Mouse (Mus musculus): Measurements from ENCODE around the gene Fam129b. TPM values are rescaled to one million over a fixed set of nuclear protein-coding genes. Genes with fewer than 3 reads are reported as not detected.
"Not testable (repeated sequence)": the region's sequence is repeated elsewhere in the genome, so short reads cannot be mapped to it uniquely, and the experiment has no call there.

Gene Fam129b
- total RNA-seq (2022) = 10 to 100 TPM; 18.7 to 35.3 (median 29.3) TPM

DNA sequence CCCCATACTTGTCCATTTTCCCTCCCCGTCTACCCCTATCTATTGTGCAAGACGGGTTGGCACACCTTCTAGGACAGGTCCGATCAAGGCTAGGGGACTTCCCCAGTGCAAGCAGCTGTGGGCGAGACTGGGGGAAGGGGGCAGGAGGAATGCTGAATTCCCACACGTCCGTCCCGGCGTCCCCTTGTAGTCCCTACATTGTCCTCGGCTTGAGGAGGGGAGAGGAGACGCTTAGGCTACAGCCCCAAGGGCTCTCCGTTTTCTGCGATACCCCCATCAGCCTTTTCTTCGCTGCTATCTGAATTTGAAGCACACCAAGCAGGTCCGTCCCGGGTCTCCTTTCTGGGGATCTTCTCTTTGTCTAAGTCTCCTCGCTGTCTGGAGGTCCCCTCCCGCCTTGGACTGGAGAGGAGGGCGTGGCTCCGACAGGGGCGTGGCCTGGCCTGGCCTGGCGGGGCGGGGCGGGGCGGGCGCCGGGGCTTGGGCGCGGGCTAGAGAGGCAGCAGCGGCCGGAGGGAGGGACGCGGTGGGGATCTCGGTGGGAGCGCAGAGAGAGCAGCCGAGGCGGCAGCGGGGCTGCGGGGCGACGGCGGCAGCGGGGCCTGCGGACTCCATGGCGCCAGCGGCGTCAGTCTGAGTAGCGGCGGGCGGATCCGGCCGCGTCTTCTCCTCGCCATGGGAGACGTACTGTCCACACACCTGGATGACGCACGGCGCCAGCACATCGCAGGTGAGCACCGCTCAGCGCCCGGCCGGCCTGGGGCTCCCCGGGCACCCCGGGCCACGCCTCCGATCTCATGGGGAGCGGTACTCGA, at the start of gene Fam129b:
Gene Fam129b (plus strand): TSS at position 440 of the 815 bp plus-strand sequence.
- DNase-seq = peak; percentile 68

DNA sequence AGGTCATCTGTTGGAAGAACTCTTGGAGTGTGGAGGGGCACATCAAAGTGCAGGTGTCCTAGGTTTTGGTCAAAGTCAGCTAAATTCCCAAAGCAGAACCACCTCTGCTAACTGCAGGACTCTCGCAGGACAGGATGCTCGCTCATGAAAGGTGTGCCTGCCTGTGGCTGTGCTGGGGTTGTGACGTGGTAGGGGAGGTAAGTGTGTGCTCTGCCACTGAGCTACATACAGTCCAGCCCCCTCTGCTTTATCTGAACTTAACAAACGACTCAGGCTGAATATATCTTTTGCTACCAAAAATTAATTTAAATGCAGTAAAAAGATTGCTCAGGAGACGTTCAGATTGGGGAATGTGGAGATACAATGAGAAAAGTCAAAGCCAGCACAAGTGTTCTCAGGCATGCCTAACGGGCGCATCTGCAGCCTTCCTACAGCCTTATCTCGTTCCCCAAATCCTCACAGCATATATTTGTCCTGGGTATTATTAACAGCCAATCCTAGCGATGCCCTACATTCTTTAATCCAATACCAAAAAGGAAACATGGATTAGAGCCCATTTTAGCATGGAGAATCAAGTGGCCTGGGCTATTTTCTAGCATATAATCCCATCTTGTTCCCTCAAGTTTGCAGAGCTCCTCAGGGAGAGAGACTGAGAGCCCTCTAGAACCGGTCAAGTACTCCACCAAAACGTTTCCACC, 46.8 kb upstream of the Fam129b start:
- no peak for DNase-seq

DNA sequence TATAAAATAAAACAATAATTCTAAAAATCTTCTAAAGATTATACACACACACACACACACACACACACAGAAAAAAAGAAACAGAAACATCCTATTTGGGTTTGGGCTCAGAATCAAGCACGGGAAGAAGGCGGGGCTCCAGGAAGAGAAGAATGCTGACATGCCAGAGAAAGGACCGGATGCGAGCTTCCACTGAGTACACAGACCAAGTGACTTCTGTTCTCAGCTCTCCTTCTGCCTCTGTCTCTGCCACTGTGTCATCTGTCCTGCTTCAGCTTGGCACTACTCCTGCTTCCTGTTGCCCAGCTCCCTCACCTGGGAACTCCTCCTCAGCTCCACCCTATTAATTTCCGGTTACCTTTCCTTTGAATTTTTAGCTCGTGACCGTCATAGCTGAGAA, 41.4 kb upstream of the Fam129b start:
- no peak for DNase-seq

DNA sequence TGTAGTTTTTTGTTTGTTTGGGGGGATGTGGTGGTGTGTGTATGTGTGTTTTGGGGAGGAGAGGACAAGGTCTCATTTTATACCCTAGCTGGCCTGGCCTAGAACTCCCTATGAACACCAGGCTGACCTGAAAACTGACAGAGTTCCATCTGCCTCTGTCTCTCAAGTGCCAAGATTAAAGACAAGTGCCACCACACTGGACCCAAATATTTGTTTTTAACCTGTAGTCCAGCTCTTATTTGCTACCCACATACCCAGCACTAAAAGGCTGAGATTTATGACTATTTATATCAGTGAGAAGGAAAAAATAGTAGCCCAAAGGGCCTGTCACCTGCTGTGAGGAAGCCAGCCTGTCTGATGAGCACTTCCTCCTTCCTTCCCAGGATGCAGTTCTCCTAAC, 40.3 kb upstream of the Fam129b start:
- DNase-seq = no peak

DNA sequence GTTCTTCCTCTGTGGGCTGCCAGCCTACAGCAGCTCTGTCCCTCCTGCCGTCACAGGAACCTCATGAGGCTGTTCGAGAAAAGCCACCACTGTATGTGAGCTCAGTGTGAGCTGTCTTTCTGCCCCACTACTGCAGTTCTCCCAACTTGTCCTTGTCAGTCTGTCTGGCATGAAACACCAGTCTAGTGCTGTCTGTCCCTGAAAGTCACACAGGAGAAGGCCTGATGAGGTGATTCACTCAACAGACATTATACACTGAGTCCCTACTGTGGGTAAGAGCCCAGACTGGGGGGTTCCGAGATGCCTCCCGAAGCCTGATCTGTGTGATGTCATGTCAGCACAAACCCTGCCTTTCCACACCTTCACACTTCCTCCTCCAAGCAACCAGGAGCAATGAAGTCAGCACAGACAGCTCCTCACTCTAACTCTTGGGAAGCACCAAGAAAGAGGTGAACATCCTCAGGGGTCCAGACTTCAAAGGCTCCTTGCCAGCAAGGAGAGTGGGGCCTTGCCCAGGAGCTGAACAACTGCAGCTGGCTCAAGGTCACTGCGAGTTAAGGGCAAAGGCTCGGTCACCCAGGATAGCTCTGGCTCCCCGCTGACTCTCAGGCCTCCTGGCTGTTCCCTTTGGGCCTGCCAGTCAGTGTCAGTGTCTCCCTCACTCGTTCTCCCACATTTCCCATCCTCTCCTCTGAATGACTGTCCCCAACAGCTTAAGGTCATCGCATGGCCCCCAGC, 37.6 kb upstream of the Fam129b start:
- DNase-seq = no peak

DNA sequence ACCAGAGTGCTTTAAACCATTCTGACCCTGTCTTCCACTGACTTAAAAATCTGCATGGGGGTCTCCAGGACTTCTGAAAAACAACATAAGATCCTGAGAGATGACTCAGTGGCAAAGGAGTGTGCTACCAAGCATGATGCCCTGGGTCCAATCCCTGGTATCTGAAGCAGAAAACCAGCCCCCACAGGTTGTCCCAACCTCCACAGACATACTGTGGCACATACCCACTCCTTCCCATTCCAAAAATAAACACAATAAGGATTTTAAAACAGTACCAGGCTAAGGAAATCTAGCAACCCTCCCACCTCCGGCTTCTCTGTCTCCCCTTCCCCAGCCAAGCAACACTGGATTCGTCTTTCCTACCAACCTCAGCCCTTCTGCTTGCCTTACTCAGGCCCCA, 36.7 kb upstream of the Fam129b start:
- no peak for DNase-seq

DNA sequence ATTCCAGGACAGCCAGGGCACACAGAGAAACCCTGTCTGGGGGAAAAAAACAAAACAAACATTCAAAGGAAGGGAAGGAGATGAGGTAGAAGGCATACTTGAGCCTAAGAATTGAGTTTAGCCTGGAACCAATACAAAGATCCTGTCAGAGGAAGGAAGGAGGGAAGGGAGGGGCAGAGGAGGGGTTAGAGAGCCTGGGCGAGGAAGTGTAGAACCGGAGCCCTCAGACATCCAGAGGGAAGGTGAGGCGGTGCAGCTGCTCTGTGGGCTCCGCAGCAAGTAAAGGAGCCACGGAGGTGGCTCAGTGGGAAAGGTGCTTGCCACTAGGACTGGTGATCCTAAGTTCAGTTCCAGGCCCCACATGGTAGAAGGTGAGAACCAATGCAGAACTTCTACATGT, 34.8 kb upstream of the Fam129b start:
- no peak for DNase-seq

DNA sequence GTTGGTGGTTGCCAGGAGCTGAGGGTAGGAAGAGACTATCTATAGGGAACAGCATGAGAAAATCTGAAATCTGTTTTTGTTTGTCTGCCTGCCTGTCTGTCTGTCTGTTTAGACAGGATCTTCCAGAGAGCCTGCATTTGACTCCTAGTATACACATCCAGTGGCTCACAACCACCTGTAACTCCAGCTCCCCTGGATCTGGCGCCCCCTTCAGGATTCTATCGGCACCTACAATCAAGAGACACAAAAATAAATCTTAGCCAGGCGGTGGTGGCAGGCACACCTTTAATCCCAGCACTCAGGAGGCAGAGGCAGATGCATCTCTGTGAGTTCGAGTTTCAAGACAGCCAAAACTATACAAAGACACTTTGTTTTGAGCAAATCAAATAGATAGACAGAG, 33.4 kb upstream of the Fam129b start:
- DNase-seq = no peak

DNA sequence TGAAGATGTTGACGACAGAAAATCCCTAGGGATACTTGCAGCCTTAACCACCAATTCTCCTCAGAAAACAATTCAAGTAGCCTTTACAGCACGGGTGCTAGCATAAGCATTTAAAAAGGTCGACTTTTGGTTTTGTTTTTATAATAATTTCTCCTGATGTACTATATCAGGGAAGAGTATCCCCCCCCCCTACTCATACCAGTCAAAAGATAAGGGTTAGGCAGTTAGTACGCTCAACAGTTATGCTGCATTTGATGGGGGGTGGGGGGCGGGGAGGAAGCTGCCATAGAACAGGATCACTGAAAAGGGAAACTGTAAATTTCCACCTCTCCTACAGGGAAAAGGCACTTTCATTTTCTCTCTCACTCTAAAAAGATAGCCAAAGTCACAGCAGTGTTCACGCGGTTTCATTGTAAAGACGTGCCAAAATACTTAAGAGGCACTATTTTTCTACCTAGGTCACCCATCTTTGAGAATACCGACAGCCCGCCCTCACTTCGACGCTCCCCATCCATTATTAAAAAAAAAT, 30.3 kb upstream of the Fam129b start:
- no peak for DNase-seq

DNA sequence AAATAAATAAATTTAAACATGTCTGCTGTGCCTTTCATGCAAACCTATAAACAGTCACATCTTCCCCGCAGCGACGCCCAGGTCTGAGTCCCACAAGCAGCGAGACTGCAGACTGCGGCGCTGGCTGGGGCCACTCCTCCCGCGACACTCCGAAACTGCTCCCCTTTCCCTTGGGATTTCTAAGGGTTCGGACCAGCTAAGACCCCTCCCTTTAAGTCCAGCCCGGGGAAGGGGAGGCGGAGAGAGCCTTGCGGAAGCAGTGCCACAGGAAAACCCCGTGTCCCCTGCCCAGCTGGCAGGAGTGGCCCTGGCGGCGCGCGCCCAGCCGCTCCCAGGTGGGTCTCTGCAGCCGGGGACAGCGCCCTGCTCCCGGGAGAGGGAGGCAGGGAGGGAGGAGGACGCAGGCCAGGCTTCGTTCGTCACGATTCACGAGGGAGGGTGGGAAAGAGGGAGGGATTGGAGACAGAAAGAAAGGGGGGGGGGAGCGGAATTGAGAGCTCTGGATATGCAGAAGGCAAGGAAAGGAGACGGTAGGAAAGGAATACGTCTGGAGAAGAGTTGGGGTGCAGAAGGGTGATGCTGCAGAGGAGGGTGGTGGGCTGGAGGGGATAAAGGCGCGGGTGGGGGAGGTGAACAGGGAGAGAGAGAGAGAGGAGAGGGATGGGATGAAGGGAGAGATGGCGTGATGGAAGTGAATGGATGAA, 29.7 kb upstream of the Fam129b start:
- peak; percentile 36 for DNase-seq

DNA sequence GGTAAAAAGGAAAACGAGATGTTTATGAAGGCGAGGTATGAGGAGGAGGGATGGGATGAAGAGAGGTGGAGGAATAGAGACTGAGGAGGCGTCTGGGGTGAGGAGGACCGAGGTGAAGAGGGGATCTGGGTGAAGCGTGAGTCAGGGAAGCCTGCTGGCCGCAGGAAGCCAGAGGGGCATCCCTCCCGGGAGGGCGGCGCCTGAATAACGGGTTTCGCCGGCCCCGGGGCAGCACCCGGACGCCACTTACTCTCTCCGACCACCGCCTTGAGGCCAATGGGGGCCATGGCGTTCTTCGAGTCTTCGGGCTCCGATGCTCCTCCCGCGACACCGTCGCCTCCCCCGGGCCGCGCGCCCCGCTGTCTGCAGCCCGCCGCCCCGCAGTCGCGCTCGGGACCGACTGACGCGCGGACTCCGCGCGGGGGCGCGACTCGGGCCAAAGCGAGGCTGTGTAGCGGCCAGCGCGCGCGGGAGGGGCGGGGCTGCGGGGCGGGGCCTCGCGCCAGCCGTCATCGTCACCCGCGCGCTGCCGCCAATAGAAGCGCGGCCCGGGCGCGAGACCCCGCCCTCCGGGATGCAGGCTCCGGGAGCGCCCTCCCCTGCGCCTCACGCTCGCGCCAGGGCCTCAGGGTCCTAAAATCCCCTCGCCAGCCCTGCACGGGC, 29.0 kb upstream of the Fam129b start, which contains the start of gene Stxbp1:
Gene Stxbp1 (minus strand): TSS at position 441 of the 663 bp plus-strand sequence.
- peak; percentile 80 for DNase-seq

DNA sequence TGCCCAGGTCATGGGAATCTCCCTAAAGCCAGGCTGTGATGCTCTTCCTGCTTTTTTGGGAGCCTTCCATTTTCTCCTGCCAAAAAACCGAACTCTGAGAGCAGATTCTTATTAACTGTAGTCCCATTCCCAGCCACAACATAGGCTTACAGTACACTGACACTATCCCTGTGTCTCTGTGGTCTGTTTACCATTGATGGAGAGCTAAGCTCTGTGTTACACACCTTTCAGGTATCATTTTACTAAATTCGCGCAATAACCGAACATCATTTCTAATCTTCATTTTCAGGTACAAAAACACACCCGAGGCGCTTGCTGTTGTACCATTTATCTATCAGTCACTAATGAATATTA, 28.5 kb upstream of the Fam129b start:
- no peak for DNase-seq

DNA sequence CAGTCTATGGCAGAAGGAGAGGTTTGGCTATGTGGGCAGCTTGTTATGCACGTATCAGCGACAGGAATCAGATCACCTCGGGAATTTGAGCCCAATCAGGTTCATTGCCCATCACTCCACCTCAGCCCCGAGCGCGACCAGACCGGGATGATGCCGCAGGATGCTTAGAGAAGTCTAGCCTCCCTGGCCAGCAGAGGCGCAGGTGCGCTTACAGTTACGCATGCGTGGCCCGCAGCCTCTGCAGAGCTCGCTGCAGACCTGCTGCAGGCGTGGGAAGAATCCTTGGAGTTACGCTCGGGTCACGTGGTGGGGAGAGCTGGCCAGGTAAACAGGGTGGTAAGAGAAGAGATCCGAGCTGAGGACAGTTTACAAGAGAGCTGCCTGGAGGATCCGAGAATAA, 23.8 kb upstream of the Fam129b start:
- DNase-seq = no peak

DNA sequence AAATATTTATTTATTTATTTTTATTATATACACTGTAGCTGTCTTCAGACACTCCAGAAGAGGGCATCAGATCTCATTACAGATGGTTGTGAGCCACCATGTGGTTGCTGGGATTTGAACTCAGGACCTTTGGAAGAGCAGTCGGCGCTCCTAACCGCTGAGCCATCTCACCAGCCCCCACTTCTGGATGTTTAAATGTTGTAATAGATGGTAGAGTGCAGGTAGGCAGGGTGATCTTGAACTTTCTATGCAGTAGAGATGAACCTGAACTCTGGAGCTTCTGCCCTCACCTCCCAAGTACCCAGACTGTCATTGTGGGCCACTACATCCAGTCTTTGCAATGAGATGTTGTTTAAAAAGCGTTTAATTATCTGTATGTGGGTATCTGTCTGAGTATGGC, 22.2 kb upstream of the Fam129b start:
- DNase-seq = not testable (repeated sequence)

DNA sequence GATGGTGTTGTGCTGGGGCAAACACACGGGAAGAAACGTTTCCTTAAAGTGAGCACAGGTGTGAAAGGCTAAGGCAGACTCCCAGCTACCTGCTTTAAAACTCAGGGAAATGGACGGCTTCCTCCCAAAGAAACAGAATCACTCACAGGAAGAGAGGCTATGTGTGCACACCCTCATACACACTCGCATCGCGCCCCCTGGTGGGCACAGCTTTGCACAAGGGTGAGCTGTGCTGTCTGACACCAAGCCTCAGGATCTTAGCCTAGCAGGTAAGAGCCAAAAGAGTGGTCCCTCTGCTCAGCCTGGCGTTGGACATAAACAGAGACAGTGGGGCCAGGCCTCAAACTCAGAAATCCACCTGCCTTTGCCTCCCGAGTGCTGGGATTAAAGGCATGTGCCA, 21.7 kb upstream of the Fam129b start:
- peak; percentile 74 for DNase-seq

DNA sequence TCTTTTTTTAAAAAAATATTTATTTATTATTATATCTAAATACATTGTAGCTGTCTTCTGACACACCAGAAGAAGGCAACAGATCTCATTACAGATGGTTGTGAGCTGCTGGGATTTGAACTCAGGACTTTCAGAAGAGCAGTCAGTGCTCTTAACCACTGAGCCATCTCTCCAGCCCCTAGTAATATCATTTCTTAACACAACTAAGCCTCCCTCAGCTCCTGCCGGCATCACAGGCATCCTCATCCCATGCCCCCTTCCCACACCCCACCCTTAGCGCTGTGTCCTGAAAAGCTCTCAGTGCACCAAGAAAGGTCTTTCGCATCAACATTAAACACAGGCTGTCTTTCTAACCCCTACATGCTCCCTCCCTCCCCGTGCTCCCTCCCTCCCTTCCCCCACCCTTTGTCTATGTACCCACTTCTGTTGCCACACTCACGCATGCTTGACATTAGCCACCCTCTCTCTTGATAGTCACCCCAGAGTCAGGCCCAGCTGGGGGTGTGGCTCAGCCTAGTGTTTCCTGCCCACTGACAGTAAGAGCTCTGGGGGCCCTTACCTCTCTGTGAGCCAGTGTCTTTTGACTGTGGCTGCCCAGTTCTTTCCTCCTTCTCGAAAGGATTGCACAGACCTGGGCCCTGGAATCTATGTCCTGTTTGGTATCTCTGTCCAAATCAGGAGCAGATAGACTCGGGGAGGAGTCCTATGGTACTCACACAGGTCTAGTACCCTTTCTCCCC, 20.7 kb upstream of the Fam129b start:
- DNase-seq = no peak

DNA sequence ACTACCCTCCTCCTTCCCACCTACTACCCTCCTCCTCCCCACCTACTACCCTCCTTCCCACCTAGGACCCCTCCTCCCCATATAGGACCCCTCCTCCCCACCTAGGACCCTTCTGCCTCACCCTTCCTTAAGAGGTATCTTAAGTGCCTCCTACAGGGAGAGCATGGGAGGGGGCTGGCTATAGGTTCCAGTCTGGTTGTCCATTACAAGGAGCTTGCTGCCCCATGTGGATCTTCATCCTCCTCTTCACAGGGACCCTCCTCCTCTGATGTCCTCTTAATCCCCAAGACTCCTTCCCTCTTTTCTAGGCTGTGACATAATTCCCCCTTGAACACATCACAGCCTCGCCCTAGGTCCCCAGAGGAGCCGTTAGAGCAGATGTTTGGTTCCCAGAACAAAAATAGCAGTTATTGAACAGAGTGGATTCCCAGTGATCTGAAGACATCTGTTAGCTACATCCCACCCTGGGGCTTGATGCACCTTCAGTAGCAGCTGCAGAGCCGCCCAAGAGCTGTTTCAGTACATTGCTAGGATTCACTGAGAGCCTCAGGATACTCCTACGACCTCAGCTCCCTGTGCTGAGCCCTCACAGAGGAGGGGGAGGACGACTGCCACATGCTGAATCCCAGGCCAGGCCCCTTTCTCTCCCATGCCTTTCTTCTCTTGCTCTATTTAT, 20.0 kb upstream of the Fam129b start:
- no peak for DNase-seq

DNA sequence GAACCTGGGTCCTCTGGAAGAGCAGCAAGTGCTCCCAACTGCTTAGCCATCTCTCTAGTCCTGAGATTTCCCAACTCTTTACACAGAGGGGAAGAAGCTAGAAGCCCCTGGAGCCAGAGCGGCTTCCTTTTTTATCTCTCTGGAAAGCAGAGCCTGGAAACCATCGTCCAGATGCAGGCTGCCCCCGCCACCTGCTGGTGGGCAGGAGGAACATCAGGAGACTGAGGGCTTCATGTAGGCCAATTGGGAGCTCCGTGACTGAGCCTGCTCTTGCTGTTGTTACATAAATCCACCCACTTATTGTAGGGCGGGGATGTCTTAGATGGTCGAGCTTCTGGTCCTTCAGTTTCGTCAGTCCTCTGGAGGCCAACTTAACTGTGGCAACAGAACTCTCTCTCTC, 18.3 kb upstream of the Fam129b start:
- DNase-seq = no peak

DNA sequence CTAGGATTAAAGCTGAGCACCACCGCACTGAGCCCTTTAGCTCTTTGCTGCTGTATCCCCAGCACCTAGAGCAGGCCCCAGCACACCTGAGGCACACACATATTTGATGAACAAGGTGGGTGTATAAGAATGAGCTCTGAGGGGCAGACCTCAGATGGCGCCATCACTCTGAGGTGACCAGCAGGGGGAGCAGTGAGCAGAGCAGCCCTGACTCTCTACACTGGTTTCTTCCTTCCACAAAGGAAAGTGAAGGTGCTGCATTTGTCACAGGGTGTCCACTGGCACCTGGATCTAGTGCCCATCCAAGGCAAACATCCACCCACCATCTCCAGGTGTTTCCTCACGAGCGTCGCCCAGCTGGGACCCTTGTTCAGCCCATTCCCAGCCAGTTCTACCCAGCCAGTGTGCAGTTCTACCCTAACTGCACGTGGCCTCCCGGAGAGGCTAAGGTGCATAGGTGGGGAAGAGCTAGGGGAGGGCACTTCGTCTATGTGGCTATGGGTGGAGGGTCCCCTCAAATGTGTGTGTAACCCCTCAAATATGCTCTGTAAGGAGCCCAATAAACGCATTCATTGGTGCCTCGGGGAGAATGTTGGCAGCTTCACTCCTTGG, 16.8 kb upstream of the Fam129b start:
- DNase-seq = no peak

DNA sequence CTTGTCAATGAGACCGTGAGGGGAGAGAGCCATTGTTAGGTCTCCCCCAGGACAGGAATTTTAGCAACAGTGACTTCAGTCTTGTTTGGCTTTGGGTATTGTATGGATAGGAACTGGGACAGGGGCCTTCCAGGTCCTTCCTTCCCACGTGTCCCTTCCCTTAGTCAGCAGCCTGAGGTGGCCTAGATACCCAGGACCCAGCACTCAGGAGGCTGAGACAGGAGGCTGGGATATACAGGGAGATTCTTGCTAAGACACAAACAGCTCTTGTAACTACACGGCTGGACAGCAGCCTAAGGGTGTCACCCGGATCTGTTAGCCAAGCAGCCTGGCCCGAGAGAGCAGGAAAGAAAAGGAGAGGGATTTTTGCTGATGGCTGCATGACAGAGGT, 16.3 kb upstream of the Fam129b start:
- no peak for DNase-seq
